Mouse (Mus musculus) retina, postnatal 7 days (tissue): ENCODE measurements around the gene Rnh1.

Source experiments
- DNase-seq: peaks from one replicate; pipeline ENCODE4 v3.0.0-alpha.2; 2012; ENCODE audit warnings: low read depth, low spot score

The Rnh1 gene

GRCm38 (mm10) chr7:141115874-141116273 lies 56.8 kb downstream of the Rnh1 start:
- DNase-seq: no peak
